Mouse (Mus musculus) kidney, adult 2 months (tissue): ENCODE data around the gene Dpp7.

ENCODE experiments used
- CTCF ChIP-seq: fragments of 200-500 bp; conservative IDR thresholded peaks from 2 replicates; pipeline ENCODE4 v1.5.1; 2011; ENCODE audit warnings: low read depth, mild to moderate bottlenecking, control low read depth, low read length, moderate library complexity, mixed read lengths; ENCODE audit not compliant: insufficient read depth, insufficient read length
- POLR2A ChIP-seq: fragments of 200-500 bp; IDR thresholded peaks from one replicate; pipeline ENCODE4 v1.6.1; 2011; ENCODE audit warnings: low read depth, low read length, control low read depth

GRCm38 (mm10) chr2:25356208-25357079 lies at the start of gene Dpp7:
- TF ChIP-seq CTCF (no peak), POLR2A (peak; percentile 46)
